Mouse (Mus musculus) intestine, embryonic 16.5 days (tissue): ENCODE measurements around the gene Herc3. TPM values are rescaled to one million over a fixed set of nuclear protein-coding genes. Genes with fewer than 3 reads are reported as not detected.
"Not testable (repeated sequence)": the region's sequence is repeated elsewhere in the genome, so short reads cannot be mapped to it uniquely, and the experiment has no call there.

Experiments used
- ATAC-seq: fragments of 200-750 bp; cut with Nextera tagmentation; 2 replicates; pipeline ENCODE4 v1.8.0; 2017; ENCODE audit warnings: moderate TSS enrichment, moderate library complexity
- H3K27ac ChIP-seq: fragments of 300-500 bp; sonication (generic); 2 replicates; pipeline ENCODE4 v1.5.1; 2014; ENCODE audit warnings: mild to moderate bottlenecking, low read length
- H3K27me3 ChIP-seq: fragments of 300-500 bp; sonication (generic); replicated peaks from 2 replicates; pipeline ENCODE4 v1.6.1; 2014; ENCODE audit warnings: low read length, control low read depth, mixed read lengths; ENCODE audit not compliant: control insufficient read depth, insufficient read depth
- H3K36me3 ChIP-seq: fragments of 300-500 bp; sonication (generic); 2 replicates; pipeline ENCODE4 v1.6.1; 2014; ENCODE audit warnings: low read length, control low read depth; ENCODE audit not compliant: control insufficient read depth, insufficient read depth
- H3K4me1 ChIP-seq: fragments of 300-500 bp; sonication (generic); 2 replicates; pipeline ENCODE4 v1.6.1; 2014; ENCODE audit warnings: low read length, control low read depth, mixed read lengths; ENCODE audit not compliant: control insufficient read depth, insufficient read depth
- H3K4me2 ChIP-seq: fragments of 300-500 bp; sonication (generic); 2 replicates; pipeline ENCODE4 v1.6.1; 2014; ENCODE audit warnings: low read depth, low read length, control low read depth
- H3K4me3 ChIP-seq: fragments of 300-500 bp; sonication (generic); 2 replicates; pipeline ENCODE4 v1.5.1; 2014; ENCODE audit warnings: mild to moderate bottlenecking, low read length
- H3K9ac ChIP-seq: fragments of 300-500 bp; sonication (generic); 2 replicates; pipeline ENCODE4 v1.6.1; 2014; ENCODE audit warnings: low read depth, low read length
- H3K9me3 ChIP-seq: fragments of 300-500 bp; sonication (generic); 2 replicates; pipeline ENCODE4 v1.6.1; 2016; ENCODE audit warnings: low read length, control low read depth; ENCODE audit not compliant: control insufficient read depth
- WGBS: fragments of 180-500 bp; shearing (Covaris S2); extraction: QIAGEN DNeasy Blood & Tissue Kit; methylation state at CpG from one replicate; pipeline ENCODE4 v1.1.7; 2014; 5-methylcytosine and 5-hydroxymethylcytosine counted together
- polyA plus RNA-seq: library from polyadenylated mRNA; unstranded; fragments of >200 nt; fragmentation: Nextera tagmentation; extraction: Ambion mirVana; gene quantifications from 2 replicates; pipeline ENCODE4 v1.2.1, GENCODE M21; 2015

The Herc3 gene
- polyA plus RNA-seq, 1 experiment from 2014 or later: 13.4 TPM

GRCm38 (mm10) chr6:58847836-58848235, 16.6 kb downstream of the Herc3 start:
- Histone ChIP-seq H3K27ac (no peak overlapping the region), H3K27me3 (no peaks in the 10 kb centered on the region), H3K4me3 (no peak overlapping the region), H3K36me3 (no peaks in the 10 kb centered on the region; the same call in 1 of the 2 replicates), H3K9ac (no peak overlapping the region), H3K4me2 (no peak overlapping the region), H3K9me3 (no peaks in the 10 kb centered on the region), H3K4me1 (peaks cover 11% of the 10 kb centered on the region; the same call in 1 of the 2 replicates)
- ATAC-seq: no peak
- 84% methylated on average over 5 of the region's 5 CpGs for WGBS

- H3K4me1 ChIP-seq: peaks cover 11% of the 10 kb centered on the region; the same call in 1 of the 2 replicates
- H3K4me3 ChIP-seq: no peak overlapping the region
- H3K4me2 ChIP-seq: no peak overlapping the region
- no peaks in the 10 kb centered on the region for H3K9me3 ChIP-seq
- H3K36me3 ChIP-seq: no peaks in the 10 kb centered on the region; the same call in 1 of the 2 replicates
- no peaks in the 10 kb centered on the region for H3K27me3 ChIP-seq
- no peak overlapping the region for H3K27ac ChIP-seq
- H3K9ac ChIP-seq: no peak overlapping the region
- 52% methylated on average over 5 of the region's 5 CpGs for WGBS
- ATAC-seq: no peak
Observed at GRCm38 (mm10) chr6:58849356-58849755, 18.1 kb downstream of the Herc3 start.

GRCm38 (mm10) chr6:58855676-58856367, 24.6 kb downstream of the Herc3 start:
- 80% methylated on average over 10 of the region's 10 CpGs for WGBS
- H3K9ac ChIP-seq: no peak overlapping the region
- no peak for ATAC-seq

DNA sequence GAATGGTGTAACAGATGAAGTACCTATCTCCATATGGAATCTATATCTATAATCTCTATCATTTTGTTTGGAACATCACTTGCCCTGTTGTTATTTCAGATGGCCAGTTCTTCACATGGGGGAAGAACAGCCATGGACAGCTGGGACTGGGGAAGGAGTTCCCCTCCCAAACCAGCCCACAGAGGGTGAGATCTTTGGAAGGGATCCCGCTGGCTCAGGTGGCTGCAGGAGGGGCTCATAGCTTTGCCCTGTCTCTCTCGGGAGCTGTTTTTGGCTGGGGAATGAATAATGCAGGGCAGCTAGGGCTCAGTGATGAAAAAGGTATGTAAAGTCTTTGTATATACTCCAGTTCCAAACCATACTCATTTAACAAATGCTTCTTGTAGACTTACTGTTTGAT, 25.2 kb downstream of the Herc3 start:
- Histone ChIP-seq H3K9me3 (no peaks in the 10 kb centered on the region), H3K4me2 (no peak overlapping the region), H3K27ac (no peak overlapping the region), H3K9ac (no peak overlapping the region), H3K4me1 (no peaks in the 10 kb centered on the region), H3K4me3 (no peak overlapping the region), H3K27me3 (no peaks in the 10 kb centered on the region), H3K36me3 (peaks cover 4% of the 10 kb centered on the region)
- 70% methylated on average over 2 of the region's 2 CpGs for WGBS
- ATAC-seq: no peak

More at GRCm38 (mm10) chr6:58855676-58856367, 24.6 kb downstream of the Herc3 start:
- H3K4me3 ChIP-seq: no peak overlapping the region
- H3K36me3 ChIP-seq: peaks cover 4% of the 10 kb centered on the region
- no peak overlapping the region for H3K4me2 ChIP-seq
- no peaks in the 10 kb centered on the region for H3K4me1 ChIP-seq
- no peak overlapping the region for H3K27ac ChIP-seq
- no peaks in the 10 kb centered on the region for H3K27me3 ChIP-seq
- no peaks in the 10 kb centered on the region for H3K9me3 ChIP-seq

GRCm38 (mm10) chr6:58859517-58859916, 28.3 kb downstream of the Herc3 start:
- Histone ChIP-seq H3K4me2 (no peak overlapping the region), H3K9me3 (no peaks in the 10 kb centered on the region), H3K9ac (no peak overlapping the region), H3K4me3 (no peak overlapping the region), H3K27me3 (no peaks in the 10 kb centered on the region), H3K27ac (no peak overlapping the region), H3K36me3 (peaks cover 4% of the 10 kb centered on the region), H3K4me1 (no peaks in the 10 kb centered on the region)
- 91% methylated on average over 4 of the region's 4 CpGs for WGBS
- ATAC-seq: no peak

DNA sequence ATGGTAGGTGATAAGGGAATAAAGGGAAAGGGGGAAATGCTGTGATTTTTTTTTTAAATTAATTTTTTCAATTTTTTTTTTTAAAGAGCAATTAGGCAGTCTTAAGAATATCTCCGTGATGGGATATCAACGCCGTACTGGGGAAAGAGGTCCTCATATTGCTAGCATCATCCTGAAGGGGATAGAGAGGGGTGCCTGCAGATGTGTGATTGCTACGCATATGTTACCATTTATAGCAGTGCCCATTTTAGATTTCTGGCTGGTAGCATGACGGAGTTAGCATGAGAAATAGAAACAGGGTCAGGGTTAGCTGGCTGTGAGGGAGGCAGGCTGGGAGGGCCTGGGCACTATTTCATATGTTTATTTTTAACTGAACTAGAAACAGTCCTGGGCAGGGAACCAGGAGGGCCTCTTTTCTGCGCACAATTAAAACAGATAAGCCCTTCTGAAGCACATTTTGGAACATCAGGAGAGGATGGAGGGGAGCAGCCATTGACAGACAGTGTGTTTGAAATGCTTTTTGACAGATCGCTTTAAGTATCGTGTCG, 31.3 kb downstream of the Herc3 start:
- H3K4me3 ChIP-seq: no peak overlapping the region
- H3K9me3 ChIP-seq: no peaks in the 10 kb centered on the region
- H3K36me3 ChIP-seq: peaks cover 4% of the 10 kb centered on the region
- H3K4me1 ChIP-seq: no peaks in the 10 kb centered on the region
- H3K4me2 ChIP-seq: no peak overlapping the region
- H3K27me3 ChIP-seq: no peaks in the 10 kb centered on the region
- no peak overlapping the region for H3K27ac ChIP-seq
- ATAC-seq: no peak
- H3K9ac ChIP-seq: no peak overlapping the region
- WGBS: 75% methylated on average over 9 of the region's 9 CpGs

DNA sequence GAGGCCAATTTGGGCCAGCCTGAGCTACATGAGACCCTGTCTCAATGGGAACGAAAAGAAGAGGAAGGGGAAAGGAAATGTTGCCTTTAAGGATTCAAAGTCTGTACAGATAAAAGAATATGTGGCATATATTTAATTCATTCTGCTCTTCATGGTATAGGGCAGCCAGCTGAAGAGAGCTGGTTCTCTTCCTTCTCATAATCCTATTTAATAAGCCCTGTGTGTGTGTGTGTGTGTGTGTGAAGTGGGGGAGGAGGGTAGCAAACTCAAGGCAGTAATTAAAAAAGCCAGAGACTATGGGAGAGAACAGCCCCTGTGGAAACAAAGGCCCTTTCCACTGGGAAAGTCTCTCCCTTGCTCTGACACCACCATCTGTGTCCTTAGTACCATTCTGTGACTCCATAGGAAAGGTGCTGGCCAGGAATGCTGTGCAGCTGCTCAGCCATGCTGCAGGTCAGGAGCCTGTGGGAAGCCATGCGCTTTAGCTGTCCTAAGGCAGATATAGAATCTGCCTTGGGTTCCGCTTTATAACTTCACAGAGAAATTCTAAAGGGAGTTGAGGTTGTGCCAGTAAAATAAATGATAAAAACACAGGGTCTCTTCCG, 32.5 kb downstream of the Herc3 start:
- Histone ChIP-seq H3K4me1 (no peaks in the 10 kb centered on the region), H3K27ac (no peak overlapping the region), H3K9me3 (no peaks in the 10 kb centered on the region), H3K36me3 (peaks cover 4% of the 10 kb centered on the region), H3K4me3 (no peak overlapping the region), H3K9ac (no peak overlapping the region), H3K4me2 (no peak overlapping the region), H3K27me3 (no peaks in the 10 kb centered on the region)
- no peak for ATAC-seq
- WGBS: 94% methylated on average over 4 of the region's 4 CpGs

- not testable (repeated sequence) for H3K4me1 ChIP-seq, H3K9ac ChIP-seq, H3K27ac ChIP-seq, H3K36me3 ChIP-seq, H3K27me3 ChIP-seq, H3K9me3 ChIP-seq, ATAC-seq, H3K4me3 ChIP-seq, H3K4me2 ChIP-seq
- 92% methylated on average over 6 of the region's 6 CpGs for WGBS
Observed at GRCm38 (mm10) chr6:58867858-58868257, 36.6 kb downstream of the Herc3 start.

DNA sequence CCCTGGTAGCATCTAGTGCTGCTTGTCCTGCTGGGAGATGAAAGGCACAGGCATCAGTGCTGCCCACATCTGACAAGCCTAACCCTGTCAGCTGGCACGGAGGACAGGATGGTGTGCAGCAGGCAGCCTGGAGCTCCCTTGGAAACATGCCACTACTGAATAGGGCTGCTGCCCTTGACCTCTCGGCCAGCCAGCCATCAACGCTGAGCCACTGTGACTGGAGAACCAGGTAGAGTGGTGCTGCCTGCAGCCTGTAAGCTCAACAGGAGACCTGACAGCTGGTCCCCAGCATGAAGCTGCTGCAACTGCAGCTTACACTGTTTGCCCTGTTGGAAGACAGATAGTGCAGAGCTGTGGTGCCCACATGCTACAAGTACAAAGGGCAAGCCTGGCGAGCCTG, 48.3 kb downstream of the Herc3 start:
- Histone ChIP-seq H3K9me3 (no peaks in the 10 kb centered on the region), H3K4me3 (no peak overlapping the region), H3K4me1 (no peaks in the 10 kb centered on the region), H3K27ac (no peak overlapping the region), H3K27me3 (no peaks in the 10 kb centered on the region), H3K36me3 (0 out of 2 replicates have a peak, but pooled peaks cover 4% of the 10 kb centered on the region), H3K4me2 (no peak overlapping the region), H3K9ac (no peak overlapping the region)
- ATAC-seq: no peak
- WGBS: 73% methylated on average over 4 of the region's 4 CpGs
